Mouse (Mus musculus) B cell, adult 2 months (primary cell): ENCODE measurements around the gene Fkbp14.

ENCODE experiments used
- DNase-seq, 2 experiments: peaks; one replicate each; pipeline ENCODE4 v3.0.0; 2022

Gene Fkbp14

DNA sequence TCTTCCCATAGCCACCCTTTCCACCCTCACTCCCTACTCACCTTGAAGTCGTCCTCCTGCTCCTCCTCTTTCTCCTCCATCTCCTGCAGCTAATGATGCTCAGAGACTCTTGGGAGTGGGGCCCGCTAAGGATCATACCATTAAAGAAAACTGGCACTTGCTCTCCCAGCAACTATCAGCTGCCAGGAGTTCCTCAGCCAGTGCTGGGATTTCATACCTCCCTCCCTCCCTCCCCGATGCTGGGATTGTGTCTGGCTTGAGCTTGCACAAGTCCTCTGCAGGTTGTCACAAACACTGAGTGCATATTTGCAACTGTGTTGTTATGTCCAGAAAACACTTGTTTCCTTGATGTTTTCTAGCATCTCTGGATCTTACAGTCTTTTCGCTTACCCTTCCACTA is at the start of gene Fkbp14:
Gene Fkbp14, minus strand, starts transcription at position 101 of the 400 bp plus-strand sequence.
- no peak for DNase-seq

DNA sequence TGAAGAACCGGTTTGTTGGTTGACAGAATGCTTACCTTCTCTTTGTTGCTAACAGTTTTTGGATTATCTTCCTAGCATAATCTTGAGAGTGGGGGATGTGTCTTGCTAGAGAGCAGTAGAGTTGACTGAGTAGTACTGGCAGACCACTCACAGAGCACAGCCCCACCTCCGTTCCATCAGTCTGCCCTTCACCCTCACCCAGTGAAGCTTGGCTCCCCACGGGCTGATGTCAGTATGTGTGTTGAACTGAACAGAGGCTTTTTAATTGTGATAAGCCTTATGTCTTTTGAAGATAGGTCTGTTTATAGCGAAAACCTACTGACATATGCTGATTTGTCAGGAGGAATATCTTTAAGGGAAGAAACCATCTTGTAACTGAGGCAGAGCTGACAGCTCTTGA is 46.1 kb upstream of the Fkbp14 start:
- no peak for DNase-seq

DNA sequence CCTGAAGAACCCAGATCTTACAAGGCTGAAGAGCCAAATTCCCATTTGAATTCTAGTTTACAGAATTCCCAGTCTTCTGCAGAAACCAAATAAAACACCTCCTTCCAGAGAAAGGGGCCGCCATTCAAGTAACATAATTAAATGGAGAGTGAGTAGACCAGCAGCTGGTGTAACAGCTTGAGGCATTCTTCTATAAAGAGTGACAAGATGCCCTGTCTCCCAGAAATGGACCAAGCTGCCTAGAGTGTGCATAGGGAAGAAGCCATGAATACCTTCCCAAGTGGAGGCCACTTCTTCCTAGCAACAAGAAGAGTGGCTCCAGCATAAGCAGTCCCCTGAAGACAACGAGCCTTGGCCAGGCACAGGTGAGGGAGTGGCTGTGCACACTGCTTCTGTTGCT is 44.8 kb upstream of the Fkbp14 start:
- no peak for DNase-seq

DNA sequence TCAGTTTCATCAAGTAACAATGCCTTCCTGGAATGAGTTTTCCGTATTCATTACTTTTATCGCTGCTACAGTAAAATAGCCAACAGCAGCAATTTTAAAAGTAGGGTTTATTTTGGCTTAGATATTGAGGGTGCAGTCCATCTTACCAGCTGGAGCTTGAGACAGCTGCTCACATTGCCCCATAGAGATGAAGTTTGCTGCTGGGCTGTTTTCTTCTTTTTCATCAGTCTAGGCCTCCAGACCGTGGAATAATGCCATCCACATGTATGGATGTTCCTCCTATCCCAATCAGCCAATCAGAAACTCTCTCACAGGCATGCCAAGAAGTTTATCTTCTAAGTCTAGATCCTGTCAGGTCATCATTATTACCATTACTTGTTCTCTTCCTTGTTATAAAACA is 42.8 kb upstream of the Fkbp14 start:
- DNase-seq = no peak

GRCm38 (mm10) chr6:54631462-54631861 is 34.4 kb upstream of the Fkbp14 start:
- DNase-seq = peak in 1 of 2 experiments; percentile 5

DNA sequence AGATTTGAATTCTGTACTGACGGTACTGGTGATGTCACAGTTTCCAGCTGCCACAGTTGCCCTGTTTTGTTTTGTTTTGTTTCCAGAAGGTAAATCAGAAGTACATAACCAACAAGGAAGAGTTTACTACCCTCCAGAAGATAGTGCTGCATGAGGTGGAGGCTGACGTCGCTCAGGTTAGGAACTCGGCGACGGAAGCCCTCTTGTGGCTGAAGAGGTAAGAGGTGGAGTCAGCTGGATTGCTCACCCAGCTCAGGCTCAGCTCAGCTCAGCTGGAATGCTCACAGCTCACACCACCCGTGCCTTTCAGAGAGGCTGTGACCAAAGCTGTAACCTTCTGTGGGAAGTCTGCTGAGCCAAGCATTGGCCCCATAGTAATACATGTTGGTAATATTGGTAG is 32.6 kb upstream of the Fkbp14 start:
- DNase-seq = no peak

DNA sequence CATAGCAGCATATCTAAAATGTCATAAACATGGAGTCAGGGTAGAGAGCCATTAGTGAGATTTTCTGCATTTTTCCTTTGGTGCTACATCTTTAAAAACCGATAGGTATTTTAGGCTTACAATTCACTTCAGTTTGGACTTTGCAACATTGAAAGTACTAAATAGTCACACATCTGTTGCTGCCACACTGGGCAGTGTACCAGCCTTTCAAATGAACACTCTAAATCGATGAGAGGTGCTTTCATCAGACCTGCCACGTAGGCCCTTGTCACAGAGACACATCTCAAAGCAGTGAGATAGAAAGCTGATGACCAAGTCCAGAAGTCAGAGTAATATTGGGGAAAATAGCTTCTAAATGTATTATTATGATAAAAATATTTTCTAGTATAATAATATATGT is 31.3 kb upstream of the Fkbp14 start:
- no peak for DNase-seq

- no peak for DNase-seq
Observed at GRCm38 (mm10) chr6:54620357-54620756, 23.2 kb upstream of the Fkbp14 start.

- no peak for DNase-seq
Observed at GRCm38 (mm10) chr6:54619530-54619929, 22.4 kb upstream of the Fkbp14 start.

DNA sequence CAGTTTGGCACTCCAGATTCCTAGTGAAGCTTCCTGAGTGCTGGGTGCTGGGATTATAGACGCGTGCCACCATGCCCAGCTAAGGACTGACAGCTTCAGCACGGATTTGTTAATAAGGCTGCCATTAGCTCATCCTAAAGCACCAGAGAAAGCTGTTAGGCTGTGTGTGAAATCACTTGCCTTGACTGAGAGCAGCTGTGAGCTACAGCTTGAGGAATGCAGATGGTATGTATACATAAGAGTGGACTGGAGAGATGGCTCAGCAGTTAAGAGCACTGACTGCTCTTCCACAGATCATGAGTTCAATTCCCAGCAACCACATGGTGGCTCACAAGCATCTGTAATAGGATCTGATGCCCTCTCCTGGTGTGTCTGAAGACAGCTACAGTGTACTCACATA is 20.3 kb upstream of the Fkbp14 start:
- DNase-seq = no peak

DNA sequence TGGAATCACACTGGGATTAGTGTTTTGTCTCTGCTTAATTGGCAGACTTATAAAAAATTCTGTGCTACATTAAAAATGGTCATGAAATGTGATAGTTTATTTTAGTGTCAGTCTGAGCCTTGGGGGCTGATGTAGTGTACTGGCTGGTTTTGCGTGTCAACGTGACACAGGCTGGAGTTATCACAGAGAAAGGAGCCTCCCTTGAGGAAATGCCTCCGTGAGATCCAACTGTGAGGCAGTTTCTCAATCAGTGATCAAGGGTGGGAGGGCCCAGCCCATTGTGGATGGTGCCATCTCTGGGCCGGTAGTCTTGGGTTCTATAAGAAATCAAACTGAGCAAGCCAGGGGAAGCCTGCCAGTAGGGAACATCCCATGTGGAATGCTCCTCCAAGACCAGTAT is 9.1 kb upstream of the Fkbp14 start:
- no peak for DNase-seq

GRCm38 (mm10) chr6:54604001-54604715 is 7.0 kb upstream of the Fkbp14 start:
- DNase-seq = no peak

- DNase-seq = no peak
Observed at GRCm38 (mm10) chr6:54602891-54603290, 5.8 kb upstream of the Fkbp14 start.

- no peak for DNase-seq
Observed at GRCm38 (mm10) chr6:54600681-54601347, 3.7 kb upstream of the Fkbp14 start.

DNA sequence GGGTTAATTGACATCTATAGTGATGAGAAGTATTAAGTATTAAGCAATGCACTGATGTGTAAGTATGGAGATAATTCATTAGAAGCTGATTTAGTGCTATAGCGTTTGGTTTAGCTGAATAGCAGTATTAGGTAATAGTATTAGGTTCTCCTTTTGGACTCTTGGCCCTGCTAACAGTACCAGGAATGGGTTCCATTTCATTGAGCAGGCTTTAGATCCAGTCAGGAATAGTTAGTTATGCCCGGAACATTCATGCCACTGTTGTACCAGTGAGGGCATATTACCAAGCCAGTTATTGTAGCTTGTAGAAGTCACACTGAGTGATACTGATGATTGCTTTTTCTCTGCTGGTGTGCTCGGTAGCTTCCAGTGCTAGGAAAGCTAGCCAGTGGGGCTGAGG is 603 bp upstream of the Fkbp14 start:
- no peak for DNase-seq

DNA sequence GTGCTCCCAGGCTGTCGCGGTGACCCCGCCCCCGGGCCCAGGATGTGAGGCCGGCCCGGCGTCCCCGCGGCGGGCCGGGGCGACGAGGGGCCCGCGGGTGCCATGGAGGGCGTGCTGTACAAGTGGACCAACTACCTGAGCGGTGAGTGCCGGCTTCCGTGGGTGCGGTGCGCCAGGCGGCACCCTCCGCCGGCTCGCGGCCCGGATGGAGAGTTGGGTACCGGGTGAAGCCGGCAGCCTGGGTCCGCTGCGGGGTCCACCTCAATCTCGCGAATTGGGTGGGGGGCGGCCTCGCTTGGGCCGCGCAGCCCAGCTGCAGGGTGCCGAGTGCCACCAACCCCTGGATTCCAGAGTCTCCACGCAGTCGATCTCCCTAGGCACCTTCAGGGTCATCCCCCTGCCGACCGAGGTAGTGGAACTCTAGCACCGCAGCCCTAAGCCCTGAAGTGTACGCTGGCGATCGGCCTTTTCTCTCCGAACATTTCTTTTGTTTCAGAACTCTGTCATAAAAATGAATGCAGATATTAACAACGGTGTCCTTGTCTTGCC is 1.7 kb downstream of the Fkbp14 start:
- no peak for DNase-seq

DNA sequence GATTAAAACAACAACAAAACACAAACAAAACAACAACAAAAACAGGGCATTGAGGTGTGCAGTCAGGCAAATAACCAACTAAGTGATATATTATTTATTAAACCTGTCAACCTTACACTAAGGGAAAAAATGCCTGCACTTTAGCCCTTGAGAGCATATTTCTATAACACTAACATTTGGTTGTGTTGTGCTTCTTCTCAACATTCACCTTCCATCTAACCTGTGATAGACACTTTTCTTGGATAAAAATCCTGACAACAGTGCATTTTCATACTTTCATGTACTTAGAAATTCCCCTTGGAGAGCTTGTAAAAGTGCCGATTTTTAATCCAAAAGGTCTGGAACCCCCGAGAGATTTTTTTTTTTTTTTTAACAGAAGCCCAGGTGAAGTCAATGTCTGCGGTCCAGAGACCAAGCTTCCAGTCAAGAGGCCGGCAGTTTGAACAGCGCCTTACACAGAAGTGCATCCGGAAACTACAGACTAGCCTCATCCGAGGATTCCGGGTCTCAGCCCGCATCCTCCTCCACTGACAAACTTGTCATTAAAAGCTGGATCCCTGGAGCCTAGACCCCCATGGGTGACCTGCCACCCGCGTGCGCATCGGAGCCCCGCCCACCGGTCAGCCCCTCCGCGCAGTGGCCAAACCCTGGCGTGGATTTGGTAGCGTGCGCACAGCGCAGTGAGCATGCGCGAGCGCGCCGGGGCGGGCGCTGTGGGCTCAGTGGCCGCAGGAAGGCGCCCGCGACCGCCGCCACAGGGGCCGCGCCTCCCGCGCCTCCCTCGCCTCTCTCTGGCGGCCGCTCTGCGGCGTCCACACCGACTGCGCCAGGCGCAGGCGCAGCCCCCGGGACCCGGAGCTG is 2.4 kb downstream of the Fkbp14 start, which contains the start of gene Plekha8:
Gene Plekha8, plus strand, starts transcription at position 643 of the 861 bp plus-strand sequence.
- peak; percentile 85 to 89 for DNase-seq

DNA sequence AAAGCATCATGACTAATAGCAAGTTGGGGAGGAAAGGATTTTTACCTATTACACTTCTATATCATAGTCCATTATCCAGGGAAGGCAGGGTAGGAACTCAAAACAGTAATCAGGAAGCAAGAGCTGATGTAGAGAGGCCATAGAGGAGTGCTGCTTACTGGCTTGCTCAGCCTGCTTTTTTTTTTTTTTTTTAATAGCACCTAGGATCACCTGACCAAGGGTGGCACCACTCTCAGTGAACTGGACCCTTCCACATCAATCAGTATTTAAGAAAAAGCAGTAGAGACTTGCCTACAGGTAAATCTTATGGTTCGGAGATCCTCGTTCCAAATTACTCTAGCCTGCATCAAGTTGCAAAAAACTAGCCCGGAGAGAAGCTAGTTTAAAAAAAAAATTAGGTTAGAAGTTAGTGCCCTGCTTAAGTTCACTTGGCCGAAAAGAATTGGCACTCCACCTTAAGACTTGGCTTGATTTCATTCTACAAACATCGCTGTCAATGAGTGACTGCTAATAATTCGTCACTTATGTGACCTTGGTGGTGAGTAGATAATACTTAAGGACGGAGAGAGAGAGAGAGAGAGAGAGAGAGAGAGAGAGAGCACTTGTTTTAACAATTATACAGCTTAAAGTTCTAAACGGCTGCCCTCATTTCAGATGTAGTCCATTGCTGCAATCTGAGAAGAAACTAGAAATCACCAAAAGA is 3.2 kb downstream of the Fkbp14 start:
- DNase-seq = no peak

- DNase-seq = peak; percentile 74 to 76
Observed at GRCm38 (mm10) chr6:54592938-54593535, 4.1 kb downstream of the Fkbp14 start.

- DNase-seq = no peak
Observed at GRCm38 (mm10) chr6:54591778-54592177, 5.3 kb downstream of the Fkbp14 start.

- no peak for DNase-seq
Observed at GRCm38 (mm10) chr6:54590691-54591090, 6.4 kb downstream of the Fkbp14 start.

- no peak for DNase-seq
Observed at GRCm38 (mm10) chr6:54588212-54588611, 8.9 kb downstream of the Fkbp14 start.
